Mouse (Mus musculus) cerebellum, postnatal 4 days (tissue): ENCODE measurements around the gene Ptpre.
A peak's percentile ranks its signal among the peaks of the same experiment; 100 is the strongest.
"Not testable (repeated sequence)": the region's sequence is repeated elsewhere in the genome, so short reads cannot be mapped to it uniquely, and the experiment has no call there.

Experiments used
- DNase-seq, 2 experiments: peaks; one replicate each; pipeline ENCODE4 v3.0.0; 2022; ENCODE audit warnings: low spot score in 2 of 2, mixed read lengths in 1 of 2

Gene Ptpre

DNA sequence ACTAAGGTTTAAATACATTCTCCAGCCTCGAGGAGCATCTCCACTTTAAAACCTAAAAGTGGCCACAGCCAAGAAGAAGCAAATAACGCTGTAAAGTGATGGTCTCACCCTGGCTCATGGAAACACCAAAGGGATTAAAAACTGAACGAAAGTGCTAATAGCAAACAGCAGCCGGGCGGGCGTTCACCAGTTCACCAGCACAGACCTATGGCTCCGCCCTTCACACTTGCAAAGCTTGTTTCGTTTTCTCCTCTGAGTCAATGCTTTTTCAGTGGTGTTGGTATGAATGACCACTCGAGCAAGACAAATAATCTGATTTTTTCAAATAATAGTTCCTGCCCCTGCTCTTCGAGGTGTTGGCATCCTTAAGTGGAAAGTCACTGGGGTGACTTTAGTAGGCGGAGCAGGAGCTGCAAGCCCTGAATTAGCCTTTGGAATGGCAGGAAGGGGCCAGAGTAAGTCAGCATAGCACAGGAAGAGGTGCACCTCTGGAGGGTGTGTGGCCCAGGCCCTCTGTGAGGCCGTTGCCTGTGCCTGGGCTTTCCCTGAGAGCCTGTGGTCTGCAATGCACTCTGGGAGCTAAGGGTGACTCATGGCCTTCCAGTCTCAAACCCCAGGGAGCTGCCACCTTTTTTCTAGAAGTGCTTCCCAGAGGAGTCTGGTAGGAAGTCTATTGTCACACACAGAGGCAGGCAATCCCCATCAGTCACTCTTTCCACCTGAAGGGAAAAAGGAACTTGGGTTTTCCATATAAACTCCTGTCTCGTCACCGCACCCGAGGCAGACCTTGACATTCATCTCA, 67.9 kb downstream of the Ptpre start:
- no peak for DNase-seq

DNA sequence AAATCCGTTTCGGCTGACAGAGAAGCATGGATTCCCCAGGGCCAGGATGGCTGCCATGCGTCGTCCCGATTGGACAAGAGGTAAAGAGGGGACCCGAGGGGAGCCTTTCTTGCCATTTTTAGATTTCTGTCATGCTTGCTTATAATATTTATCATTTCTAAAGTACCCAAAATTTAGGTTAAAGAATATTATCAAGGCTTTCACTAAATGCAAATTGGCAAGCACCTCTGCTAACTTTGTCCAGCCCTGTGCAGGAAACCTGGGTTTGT, 68.5 kb downstream of the Ptpre start:
- no peak for DNase-seq

DNA sequence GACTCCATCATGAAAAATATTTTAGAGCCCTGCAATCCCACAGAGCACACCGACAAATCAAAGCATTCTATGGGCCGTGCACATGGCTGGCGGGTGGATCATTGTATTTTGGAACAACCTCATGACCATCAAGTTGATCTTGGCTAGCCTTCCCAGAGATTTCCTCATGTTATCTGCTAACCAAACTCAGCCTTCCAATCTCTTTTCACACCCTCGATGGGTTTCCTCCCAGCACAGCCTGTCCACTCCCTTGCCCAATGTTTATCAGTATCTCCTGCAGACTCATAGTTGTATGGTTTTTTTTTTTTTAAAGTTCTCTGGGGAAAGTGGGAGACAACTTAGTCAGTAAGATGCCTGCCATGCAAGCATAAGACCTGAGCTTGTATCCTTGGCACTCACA, 70.9 kb downstream of the Ptpre start:
- no peak for DNase-seq

DNA sequence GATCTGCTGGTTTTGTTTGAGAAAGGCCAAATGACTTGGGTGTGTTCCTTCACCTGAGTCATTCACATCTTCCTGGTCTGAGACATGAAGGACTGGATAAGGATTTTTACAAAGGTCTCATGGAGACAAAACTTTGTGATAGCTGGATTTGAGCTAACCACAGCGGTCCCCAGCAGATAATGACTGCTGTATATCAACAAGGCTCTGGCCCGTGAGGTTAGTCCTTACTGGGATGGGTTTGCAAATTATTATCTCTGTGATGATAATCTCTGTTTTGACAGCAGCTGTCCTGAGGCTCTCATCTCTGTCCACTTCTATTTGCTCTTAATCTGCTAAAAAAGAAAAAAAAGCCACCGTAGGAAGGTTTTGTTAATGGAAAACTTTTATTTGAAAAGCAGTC, 71.7 kb downstream of the Ptpre start:
- DNase-seq, result no peak

DNA sequence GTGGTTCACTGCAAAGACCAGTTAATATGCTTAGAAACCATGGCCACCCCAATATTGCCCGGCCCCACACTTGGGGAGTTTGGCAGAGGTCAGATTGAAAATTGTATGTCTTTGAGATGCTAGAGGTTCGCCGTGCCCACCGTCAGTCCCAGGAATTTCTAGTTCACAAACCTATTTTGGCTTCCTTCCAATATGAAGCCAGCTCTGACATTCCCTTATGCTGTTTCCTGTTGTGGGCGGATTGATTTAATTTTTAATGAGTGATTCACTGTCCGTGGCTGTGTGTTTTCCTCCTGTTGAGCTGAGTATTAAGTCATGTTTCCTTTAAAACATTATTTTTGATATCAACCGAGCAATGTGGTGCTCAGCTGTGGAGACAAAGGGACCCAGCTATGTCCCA, 72.4 kb downstream of the Ptpre start:
- no peak for DNase-seq

DNA sequence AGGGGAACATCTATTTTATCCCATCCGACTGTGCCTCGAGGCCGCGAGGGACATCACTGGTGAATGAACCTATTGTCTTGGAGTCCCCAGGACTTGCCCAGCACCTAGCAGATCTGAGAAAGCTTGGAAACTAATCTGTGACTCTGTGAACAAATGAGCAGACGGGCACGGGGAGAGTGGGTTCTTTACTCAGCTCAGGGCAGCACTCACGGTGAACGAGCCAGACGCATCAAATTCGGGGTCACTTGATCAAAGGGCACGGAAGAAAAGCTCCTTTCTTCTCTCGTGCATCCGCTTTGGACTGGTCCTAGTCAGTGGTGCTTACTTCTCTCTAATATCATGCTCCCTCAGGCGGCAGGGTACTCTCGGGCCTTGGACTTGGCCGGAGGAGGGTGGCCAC, 75.0 kb downstream of the Ptpre start:
- no peak for DNase-seq

DNA sequence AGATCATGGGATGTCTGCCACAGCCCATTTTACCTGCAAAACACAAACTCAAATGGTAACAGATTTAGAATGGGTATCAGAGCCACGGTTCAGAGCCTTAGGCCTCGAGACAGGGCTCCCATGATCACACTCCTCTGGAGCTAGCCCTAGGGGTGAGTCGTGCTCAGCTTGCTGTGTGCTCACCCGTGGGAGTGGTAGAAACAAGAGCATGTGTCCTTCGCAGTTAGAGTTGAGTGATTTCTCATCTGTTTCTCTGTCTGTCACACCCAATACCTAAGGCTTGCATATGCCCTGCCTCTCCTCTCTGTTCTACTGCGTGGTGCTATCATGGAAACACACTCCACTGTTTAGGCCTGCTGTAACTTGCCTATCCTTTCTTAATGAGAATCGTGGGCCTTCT, 75.5 kb downstream of the Ptpre start:
- no peak for DNase-seq

DNA sequence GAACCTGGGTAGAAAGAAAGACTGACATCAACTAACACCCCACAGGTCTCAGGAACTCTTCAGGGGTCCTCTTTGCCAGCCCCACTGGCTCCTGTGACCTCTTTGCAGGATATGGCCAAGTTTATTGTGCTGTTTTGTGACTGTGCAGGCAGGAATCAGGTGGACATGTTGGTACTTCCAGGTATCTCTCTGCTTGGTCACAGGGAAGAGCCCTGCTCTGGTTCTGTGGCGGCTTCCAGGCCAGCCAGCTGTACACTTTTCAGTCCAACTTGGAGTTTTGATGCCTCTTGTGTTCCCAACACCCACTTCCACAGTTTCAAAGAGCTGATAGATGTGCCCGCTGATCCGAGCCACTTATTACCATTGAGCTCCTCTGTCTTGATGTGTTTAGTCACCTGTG, 76.1 kb downstream of the Ptpre start:
- no peak for DNase-seq

DNA sequence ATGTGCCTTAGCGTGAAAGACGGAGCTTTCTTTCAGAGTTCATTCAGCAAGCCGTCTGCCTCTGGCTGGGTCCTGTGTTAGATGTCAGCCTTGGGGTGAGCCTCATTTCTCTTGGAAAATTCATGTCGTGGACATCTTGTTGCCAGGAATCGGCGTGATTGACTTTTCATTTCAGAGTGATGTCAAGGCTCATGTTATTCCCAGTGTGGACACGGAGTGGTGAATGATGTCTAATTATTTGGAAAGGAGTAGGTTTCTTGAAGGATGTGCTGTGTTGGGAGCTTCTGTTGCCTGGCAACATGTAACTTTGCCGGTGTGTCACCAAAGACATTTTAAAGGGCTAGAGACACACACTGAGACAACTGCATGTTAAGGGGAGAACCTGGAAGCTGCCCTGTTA, 77.6 kb downstream of the Ptpre start:
- no peak for DNase-seq

DNA sequence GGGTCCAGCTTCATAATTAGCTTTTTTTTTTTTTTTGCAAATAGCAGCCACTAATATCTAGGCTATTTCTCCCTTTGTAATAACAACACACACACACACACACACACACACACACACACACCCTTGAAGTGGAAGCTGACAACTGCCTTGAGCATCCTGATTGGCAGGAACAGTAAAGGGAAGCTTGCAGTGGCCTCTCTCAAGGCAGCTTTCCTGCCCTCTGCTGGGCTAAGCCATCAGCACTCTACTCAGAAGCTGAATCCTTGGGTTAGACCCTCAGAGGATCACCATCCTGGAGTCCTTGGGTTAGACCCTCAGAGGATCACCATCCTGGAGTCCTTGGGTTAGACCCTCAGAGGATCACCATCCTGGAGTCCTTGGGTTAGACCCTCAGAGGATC, 79.2 kb downstream of the Ptpre start:
- DNase-seq, result not testable (repeated sequence)

DNA sequence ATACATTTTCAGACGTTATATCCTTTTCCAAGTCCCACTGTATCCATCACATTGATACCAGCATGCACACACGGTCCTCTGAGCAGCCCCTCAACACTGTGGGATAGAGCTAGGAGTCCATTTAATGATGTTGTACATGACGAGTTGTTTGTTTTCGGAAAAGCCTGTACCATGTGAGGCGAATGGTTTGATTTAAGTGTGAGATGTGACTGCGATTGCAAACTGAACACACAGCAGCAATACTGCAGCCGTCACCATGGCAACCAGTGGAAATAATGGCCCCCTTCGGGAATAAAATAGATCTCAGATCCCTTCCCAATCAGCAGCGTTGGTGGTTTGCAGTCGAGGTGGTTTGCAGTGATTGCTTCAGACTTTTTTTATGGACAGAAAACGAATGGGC, 80.5 kb downstream of the Ptpre start:
- no peak for DNase-seq

DNA sequence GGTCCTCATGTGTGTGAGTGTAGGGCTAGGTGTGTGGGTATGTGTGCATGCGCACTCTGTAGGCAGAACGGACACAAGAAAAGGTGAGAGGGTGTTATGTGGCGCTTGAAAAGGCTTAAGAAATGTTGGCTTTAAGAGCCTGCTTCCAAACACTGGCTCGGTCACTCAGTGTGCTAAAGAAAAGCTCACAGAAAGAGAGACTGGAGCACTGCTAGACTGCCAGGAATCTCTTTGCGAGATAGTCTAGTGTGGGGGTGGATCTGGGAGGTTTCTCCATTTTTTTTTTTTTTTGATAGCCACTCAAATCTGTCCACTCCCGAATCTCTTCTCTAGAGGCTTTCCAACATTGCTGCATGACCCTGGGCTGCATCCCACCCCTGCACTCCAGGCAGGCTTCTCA, 84.4 kb downstream of the Ptpre start:
- DNase-seq, result no peak

DNA sequence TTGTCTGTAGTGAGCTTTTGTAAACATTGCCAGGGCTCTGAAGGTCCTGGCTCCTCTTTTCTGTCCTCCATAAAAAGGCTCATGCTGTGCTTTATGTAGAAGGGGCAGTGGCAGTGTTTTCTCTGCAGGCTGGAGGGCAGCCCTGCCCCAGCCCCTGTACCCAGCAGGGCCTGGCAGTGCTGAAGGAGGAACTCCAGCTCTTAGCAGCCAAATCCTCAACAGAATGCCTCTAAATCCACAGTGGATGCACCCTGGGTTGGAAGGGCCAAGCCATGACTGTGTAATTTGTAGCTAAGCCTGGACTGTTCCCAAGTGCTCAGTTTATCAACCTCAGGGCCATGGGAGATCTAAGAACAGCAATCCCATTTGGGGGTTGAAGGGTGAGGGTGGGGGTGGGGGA, 85.0 kb downstream of the Ptpre start:
- DNase-seq, result no peak

DNA sequence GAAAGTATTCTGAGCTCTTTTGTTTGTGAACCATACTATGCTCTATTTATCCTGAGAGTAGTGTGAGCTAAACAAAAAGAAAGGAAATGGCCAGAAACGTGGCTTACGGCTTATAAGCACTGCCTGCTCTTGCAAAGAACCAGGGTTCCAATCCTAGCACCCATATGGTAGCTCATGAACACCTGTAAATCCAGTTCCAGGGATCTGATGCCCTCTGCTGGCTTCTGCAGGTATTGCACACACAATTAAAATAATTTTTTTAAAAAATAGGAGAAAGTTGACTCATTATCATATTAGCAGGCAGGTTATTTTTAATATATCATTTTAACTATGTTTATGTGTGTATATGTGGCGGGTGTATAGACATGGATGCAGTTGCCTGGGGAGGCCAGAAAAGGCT, 87.6 kb downstream of the Ptpre start:
- no peak for DNase-seq

DNA sequence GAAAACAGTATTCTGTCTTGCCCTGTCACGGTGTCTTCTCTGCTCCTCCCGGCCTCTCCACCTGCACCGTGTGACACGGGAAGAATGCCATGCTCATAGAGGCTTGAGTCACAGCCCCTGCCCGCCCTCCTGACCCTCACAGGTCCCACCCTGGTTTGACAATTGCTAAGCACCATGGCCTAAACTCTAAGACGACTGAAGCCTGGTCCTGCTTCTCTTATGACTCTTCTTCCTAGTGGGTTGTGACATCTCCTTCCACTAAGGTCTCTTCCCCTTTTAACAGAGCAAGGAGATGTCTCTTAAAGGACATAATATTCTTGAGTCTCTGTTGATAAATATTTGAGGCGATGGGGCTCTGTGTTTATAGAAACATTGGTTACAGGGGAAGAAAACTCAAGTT, 91.1 kb downstream of the Ptpre start:
- no peak for DNase-seq

DNA sequence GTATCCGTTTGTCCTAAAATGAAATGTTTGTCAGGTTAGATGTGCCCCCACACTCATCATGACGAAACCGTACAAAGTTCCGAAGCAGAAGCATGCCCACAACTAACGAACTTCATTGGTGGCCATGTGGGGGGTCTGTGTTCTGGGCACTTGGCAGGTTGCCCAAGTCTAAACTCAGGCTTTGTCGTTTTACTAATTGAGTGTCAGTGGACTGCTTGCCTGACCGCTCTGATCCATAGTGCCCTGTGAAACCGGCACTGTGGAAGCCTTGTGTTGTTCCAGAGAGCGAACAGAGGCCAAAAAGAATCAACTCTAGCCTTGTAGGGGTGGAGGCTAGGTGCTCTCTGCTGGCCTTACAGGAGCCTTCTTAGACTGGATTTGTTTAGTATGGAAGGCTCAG, 91.7 kb downstream of the Ptpre start:
- DNase-seq, result no peak

DNA sequence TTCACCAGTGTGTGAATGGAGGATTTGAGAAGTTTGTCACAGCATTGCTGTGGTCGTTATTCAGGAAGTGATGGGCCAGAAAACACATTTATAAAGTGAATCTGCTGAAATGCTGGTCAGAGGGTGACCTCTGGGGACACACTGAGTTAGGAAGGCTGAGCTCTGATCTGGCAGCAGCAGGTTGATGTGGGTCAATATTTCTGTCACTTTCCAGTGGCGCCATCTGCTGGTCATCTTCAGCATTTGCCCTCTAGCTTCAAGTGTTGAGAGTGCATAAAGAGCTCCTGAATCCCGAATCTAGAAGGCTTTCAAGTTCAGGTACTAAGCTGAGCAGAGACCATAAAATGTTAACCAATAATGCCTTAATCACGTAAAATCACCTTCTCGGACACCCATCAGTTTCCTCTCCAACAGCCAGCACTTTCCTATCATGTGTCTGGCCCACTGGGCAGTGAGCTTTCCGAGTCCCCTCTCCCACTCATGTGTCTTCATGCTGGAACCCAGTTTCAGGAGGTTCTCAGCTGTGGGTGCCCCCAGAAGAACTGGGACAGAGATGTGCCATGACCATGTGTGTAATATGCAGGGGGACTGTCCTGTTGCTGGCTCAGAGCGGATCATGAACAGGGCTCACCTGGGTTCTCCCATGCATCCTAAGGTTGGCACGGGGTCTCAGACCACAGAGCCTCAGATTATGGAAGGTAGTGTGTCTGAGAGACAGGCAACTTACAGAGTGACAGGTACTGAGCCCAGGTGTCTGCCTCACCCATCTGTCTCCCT, 94.7 kb downstream of the Ptpre start:
- peak in 1 of 2 experiments; percentile 65 for DNase-seq

DNA sequence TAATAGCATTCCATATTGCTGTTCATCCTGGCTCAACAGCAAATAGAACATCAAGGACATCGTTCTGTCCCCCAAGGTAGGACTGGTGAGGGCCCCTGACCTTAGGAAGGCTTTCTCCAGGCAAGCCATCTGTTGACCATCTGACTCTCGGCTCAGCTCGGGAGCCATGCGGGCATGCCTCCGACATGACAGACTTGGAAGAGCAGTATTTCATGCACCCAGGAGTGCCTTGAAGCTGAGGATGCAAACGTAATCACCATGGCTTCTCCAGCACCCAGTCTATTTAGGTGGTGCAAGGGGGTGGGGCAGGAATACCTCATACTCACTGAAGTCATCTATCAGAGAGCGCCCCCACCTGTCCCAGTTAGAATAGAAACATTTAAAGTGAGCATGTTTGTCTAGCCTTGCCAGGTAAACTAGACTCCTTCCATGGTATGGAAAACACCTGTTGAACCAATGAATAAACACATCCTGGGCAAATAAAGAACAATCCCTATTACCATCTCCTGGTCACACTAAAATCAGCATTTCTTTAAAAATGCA, 95.5 kb downstream of the Ptpre start:
- DNase-seq, result no peak

DNA sequence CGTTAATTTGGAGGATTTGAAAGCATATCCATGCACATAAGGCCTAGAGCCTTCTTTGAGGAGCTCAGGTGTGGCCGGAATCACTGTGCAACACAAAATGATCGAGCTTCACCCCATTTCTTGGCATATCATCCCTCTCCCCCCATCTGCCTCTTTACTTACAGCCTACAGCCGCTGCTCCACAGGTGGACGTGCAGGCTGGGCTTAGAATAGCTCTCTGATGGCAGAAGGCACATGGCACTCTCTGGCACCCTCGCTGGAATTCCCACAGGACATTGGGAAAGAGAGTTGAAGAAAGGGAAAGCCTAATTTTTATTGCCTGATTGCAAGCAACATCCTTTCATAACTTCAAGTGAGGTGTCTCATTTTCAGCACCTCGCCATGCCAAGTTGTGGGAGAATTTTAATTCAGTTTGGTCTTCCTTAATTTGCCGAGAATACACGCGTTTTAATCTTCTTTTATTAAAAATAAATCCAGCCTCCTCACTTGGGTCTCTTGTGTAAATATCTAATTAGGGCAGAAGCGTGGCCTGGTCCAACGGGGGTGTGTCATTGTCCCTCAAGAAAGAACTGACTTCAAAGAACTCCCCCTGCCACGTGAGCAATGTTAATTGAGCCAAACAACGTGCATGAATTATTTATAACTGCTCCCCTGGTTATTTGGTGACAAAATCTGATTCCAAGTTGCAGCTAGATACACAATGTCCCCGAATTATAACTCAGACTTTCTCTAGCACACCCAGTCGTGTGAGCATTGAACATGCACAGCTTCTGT, 97.8 kb downstream of the Ptpre start:
- no peak for DNase-seq

DNA sequence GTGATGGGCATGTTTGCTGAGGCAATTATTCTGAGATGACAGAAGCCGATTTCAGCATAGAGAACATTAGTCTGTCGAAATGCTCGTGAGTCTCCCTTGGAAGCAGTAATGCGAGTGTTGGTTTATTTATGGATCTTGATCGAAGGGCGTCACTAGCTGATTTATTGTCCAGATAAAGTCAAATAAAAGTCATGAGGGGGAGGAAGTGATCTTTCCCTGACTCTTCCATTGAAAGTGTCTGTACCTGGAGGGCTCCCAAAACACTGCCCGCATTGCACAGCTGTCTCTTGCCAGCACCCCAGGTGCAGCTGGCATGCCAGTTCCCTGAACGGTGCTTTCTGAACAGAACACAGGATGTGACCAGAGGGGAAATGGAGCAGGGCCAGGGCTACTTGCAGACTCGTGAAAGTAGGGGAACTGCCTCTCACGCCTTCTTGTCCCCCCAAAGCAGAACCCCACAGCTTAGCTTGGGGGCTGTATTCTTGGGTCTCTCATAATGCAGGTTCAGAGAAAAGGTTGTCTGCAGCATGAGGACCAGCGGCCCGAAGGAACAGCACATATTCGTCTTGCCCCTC, 100.2 kb downstream of the Ptpre start:
- no peak for DNase-seq

DNA sequence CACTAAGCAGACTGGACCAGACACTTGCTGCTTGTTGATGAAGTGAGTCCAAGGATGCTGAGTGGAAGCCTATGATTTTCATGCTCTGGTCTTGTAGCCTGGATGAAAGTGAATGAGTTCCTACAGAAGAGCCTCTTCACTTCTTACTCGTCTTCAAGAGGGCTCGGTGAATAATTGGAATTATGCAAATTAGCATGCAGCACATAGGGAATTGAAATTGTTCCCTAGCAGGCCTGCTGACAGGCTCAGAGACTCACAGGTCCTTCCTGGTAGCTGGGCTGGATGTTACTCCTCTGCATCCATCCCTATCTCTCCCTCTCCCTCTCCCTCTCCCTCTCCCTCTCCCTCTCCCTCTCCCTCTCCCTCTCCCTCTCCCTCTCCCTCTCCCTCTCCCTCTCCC, 102.1 kb downstream of the Ptpre start:
- no peak for DNase-seq
